Comparison of ENCODE assay signal across 33 mouse cellular contexts in genomic region chr13:45891073-45891472, GRCm38 (mm10).
"Had no signal": no experiment of that assay in that cellular context is flagged by ENCODE, and none has a peak within 500 bp of the region (broad histone marks: within the 10 kb centered on the region; RNA-seq: fewer than 3 reads in every experiment).

No protein-coding gene starts in this region.

- H3K4me3 ChIP-seq: heart, embryonic 12.5 days; heart, embryonic 13.5 days; heart, embryonic 15.5 days; hindbrain, embryonic 10.5 days; hindbrain, embryonic 12.5 days; hindbrain, embryonic 13.5 days; hindbrain, embryonic 15.5 days; intestine, embryonic 15.5 days; kidney, embryonic 15.5 days; layer of hippocampus, adult 2 months; left cerebral cortex, adult 2 months had no signal

- H3K36me3 ChIP-seq: heart, embryonic 12.5 days; heart, embryonic 13.5 days; heart, embryonic 15.5 days; hindbrain, embryonic 10.5 days; hindbrain, embryonic 12.5 days; hindbrain, embryonic 13.5 days; hindbrain, embryonic 15.5 days; intestine, embryonic 15.5 days; kidney, embryonic 15.5 days had no signal

- H3K9ac ChIP-seq: heart, embryonic 12.5 days; heart, embryonic 13.5 days; heart, embryonic 15.5 days; hindbrain, embryonic 12.5 days; hindbrain, embryonic 13.5 days; hindbrain, embryonic 14.5 days; hindbrain, embryonic 15.5 days; intestine, embryonic 15.5 days; kidney, embryonic 15.5 days had no signal

- H3K4me2 ChIP-seq: heart, embryonic 12.5 days; heart, embryonic 13.5 days; heart, embryonic 15.5 days; hindbrain, embryonic 12.5 days; hindbrain, embryonic 13.5 days; hindbrain, embryonic 14.5 days; hindbrain, embryonic 15.5 days; intestine, embryonic 15.5 days; kidney, embryonic 15.5 days had no signal

- H3K27ac ChIP-seq: heart, embryonic 13.5 days; heart, embryonic 15.5 days; hindbrain, embryonic 10.5 days; hindbrain, embryonic 12.5 days; hindbrain, embryonic 13.5 days; hindbrain, embryonic 14.5 days; hindbrain, embryonic 15.5 days; hindbrain, postnatal 0 days; intestine, embryonic 15.5 days; kidney, embryonic 15.5 days; kidney, postnatal 0 days; layer of hippocampus, adult 2 months; left cerebral cortex, adult 2 months had no signal

- H3K27me3 ChIP-seq: heart, embryonic 12.5 days; heart, embryonic 13.5 days; heart, embryonic 15.5 days; hindbrain, embryonic 12.5 days; hindbrain, embryonic 13.5 days; hindbrain, embryonic 15.5 days; intestine, embryonic 15.5 days; kidney, embryonic 15.5 days had no signal

- H3K4me1 ChIP-seq: heart, embryonic 15.5 days; hindbrain, embryonic 10.5 days; intestine, embryonic 15.5 days had no signal

- DNase-seq: heart, postnatal 10 days; heart, postnatal 14 days; heart, postnatal 4 days; kidney, adult 11 months; kidney, adult 18-20 months; kidney, adult 2 months; kidney, adult 8-10 months; kidney, adult 9 months; kidney, postnatal 10 days; kidney, postnatal 14 days; kidney, postnatal 25 days; kidney, postnatal 36 days; kidney, postnatal 4 days; layer of hippocampus, adult 9-11 months; layer of hippocampus, postnatal 36 days had no signal

- ATAC-seq: hindbrain, embryonic 16.5 days; hindbrain, postnatal 0 days; inflammation-experienced regulatory T-cells, adult 6 months; intestine, embryonic 15.5 days; intestine, embryonic 16.5 days; intestine, postnatal 0 days had no signal

- H3K9me3 ChIP-seq: heart, embryonic 12.5 days; heart, embryonic 13.5 days; heart, embryonic 15.5 days; hindbrain, embryonic 10.5 days; hindbrain, embryonic 12.5 days; hindbrain, embryonic 13.5 days; hindbrain, embryonic 15.5 days; intestine, embryonic 15.5 days; kidney, embryonic 15.5 days had no signal
